Mouse (Mus musculus) mesoderm, embryonic 11.5 days (tissue): ENCODE measurements at regions not wholly inside any gene's neighbourhood (a gene's known extent, or its start where the extent isn't known, plus 50 kb on each side); places are given as distances from the start of the nearest gene placed in this dataset.

ENCODE experiments used
- DNase-seq: peaks from one replicate; pipeline ENCODE4 v3.0.0-alpha.2; 2012; ENCODE audit warnings: low read depth, low spot score

GRCm38 (mm10) chr1:146185444-146185843 is 309.1 kb upstream of the Brinp3 start:
- no peak for DNase-seq

DNA sequence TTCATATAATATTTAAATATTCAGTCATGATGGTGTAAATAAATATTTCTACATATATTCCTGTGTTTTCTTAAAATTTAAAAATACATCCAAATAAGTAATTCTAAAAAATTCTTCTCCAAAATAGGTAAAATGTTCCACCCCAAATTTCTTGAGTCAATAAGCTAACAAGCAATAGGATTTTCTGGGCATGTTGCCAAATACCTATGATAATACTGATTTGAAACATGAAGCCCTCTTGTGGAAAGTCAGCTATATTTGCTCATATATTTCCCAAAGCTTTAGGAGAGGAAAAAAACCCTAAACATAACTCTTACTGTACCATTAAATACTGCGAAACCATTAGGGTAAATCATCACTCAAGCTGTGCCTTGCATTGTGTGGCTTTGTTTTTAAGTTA is 282.9 kb upstream of the Brinp3 start:
- peak; percentile 4 for DNase-seq

DNA sequence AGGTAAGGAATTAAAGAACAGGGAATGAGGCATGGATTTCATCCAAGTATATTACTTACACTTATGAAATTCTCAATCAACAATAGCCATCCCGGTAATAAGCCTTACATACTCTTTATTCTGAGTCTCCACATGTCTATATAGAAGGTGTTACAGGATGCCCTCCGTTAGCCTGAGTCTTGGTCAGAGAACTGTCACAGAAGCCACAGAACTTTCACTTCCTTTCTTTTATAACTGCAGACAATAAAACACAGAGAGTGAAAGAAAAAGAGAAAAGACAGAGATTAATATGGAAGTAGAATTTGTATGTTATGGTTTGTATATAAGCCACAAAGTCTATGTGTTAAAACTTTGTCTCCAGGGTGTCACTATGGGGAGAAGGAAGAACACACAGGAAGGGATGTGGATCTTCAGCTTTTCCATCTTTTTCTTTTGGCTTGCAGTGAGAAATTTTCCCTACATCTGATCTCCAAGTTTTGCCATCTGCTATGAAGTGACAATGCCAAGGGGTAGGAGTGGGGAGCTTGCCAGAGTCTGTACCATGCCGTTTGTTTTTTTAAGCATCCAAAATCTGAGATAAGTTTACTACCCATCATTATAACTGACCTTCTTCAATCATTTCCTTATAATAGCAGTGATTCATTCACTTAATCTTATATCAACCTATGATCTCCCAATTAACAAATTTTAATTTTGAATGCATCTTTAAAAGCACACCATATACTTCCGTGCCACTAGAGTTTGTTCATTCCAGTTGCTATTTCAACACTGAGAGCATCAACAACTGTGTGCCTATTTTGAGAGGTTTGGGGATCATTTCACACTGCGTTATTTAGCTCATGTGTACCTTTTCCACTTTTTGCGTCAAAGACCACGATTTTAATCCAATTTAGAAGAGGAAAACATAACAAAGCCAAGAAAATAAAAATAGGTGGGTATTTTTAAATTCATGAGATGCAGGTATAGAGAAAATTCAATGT is 262.8 kb upstream of the Brinp3 start:
- no peak for DNase-seq

DNA sequence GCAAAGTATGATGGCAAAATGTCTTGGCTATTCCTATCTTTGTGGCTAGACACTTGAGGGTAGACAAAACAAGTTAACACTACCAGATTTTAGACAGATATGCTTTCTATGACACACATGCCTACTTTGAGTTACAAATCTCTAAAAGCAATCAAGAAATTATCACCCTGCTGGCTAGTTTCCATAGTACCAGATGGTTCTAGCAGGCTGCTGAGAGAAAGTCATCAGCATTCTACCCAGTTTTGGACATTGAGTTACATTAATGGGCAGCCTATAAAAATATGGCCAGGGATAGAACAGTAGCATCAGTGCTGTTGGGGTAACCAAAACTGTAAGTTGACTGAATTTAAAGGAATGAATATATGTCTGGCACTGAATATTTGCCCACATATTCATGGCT is 234.2 kb upstream of the Brinp3 start:
- no peak for DNase-seq

- DNase-seq, result no peak
Measured at GRCm38 (mm10) chr1:146299031-146299430, 195.5 kb upstream of the Brinp3 start.

DNA sequence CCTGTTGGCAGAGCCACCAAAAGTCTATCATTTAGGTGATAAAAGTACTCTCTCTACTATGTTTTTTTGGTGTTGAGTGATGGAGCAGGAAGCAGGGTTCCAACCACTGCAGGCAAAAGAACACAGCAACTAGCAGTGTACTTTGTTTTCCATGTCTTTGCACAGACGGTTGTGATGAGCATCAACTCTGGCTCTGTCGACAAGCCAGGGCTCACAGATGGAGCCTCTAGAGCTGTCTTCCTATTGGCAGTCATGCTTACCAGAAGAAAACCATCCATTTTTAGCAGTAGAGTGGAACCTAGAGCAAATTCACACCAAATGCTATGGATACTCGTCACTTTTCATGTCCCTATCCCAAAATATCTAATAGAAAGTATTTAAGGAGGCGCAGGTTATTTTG is 182.0 kb upstream of the Brinp3 start:
- DNase-seq, result no peak

DNA sequence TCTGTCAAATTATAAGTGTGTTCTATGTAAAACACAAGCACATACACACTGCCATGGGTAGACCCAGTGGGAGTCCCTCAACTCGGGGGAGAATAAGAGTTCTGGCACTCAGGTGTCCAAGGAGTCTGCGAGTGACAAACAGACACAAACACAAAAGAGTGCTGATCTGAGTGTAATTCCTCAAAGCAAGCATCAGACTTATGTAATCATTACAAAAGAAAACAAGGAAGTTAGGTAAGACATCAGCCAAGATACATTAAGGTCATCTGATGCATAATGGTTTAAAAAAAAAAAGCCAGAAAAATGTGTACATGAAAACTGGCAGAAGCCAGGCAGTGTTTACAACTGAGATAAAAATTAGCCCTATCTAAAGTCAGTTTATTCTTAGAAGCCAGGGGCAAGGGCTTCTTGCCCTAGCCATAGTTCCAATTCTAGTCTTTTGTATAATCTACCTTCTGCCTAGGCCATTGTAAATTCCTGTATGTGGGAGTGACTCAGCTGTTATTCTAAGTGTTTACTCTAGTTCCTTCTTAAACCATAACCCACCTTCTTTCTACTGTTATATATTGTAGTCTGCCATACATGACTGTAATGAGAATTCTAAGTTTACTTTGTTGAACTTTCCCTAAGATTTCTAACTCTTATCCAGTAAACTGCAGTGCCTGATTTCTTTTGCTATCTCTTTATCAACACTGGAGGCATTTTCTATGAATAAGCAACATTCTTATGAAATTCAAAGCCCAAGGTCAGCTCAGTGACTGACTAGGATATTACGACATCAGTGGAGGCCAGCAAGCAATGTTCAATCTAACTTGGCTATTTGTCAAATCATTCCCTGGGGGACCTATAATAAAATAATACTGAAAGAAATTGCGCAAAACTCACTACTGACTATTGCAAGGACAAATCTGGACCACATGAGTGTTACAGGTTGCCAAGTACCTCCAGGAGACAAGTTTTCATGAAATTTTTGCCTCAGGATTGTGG is 178.1 kb upstream of the Brinp3 start:
- DNase-seq, result no peak

DNA sequence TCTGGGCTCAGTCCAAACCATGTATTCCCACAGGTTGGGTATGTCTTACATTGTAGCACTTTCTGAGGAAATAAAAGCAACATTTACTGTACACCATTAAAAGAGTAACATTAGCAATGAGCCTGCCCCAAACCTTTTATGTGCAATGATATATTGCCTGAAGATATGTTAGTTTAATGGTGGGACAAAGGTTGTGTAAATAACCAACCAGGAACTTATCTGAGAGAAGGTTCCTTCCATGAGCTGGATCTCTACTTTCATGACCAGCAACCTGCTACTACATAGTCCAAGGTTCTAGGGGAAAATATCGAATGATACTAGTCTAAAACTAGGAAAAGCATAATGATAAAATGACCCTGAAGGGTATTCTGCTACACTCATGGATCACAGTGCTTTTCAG is 172.5 kb upstream of the Brinp3 start:
- DNase-seq, result no peak

DNA sequence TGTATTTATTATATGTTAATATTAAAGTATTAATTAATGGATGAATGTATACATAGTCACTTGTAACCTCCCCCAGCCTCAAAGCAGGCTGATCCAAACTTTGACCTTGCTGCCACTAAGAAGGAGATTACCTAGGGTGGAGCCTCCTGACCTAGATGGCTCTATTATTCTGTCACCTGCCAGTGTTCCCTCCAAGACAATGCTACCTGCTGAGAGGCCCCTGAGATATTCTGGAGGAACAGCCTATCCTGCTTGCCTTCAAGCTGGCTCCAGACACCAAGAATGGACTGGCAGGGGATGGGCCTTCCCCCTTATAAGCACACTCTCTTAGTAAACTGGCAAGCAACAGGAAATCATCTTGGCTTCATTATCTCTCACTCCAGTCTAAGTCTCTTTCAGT is 171.7 kb upstream of the Brinp3 start:
- no peak for DNase-seq

GRCm38 (mm10) chr1:146337049-146337448 is 157.5 kb upstream of the Brinp3 start:
- DNase-seq, result no peak

- DNase-seq, result peak; percentile 1
Measured at GRCm38 (mm10) chr1:146356964-146357363, 137.6 kb upstream of the Brinp3 start.

- no peak for DNase-seq
Measured at GRCm38 (mm10) chr1:146358301-146358700, 136.3 kb upstream of the Brinp3 start.

DNA sequence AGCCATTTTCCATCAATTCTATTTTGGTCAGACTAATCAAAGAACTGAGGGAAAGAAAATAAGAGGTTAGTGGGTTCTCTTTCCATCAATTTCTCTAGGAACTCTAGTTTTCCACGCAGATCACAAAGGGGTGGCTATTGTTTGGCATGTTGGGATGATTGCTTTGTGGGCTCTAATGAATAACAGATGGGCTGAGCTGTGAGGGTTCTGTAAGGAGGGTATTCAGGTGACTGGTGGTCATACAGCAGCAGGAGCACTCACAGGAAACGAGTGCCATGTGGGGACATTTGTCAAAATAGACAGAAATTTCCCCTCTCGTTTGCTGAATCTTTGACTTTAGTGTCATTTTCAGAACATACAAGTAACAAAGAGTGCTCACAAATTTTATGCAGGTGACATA is 134.9 kb upstream of the Brinp3 start:
- peak; percentile 62 for DNase-seq

GRCm38 (mm10) chr1:146360124-146360523 is 134.4 kb upstream of the Brinp3 start:
- DNase-seq, result no peak

- DNase-seq, result no peak
Measured at GRCm38 (mm10) chr1:146363777-146364176, 130.8 kb upstream of the Brinp3 start.
